Mouse (Mus musculus): ENCODE measurements around the gene Ell2. TPM values are rescaled to one million over a fixed set of nuclear protein-coding genes. Genes with fewer than 3 reads are reported as not detected.

Gene Ell2
- polyA plus RNA-seq, 1 experiment from 2014 or later: 3.9 TPM

- H3K4me1 ChIP-seq (replicated peaks): no peaks in the 10 kb centered on the region
- H3K27me3 ChIP-seq (ENCODE audit: insufficient read depth, poor library complexity, severe bottlenecking): no peaks in the 10 kb centered on the region
- H3K9me3 ChIP-seq: no peaks in the 10 kb centered on the region
- no peaks in the 10 kb centered on the region for H3K36me3 ChIP-seq
- no peak overlapping the region for H3K27ac ChIP-seq
- no peak overlapping the region for H3K4me3 ChIP-seq
- WGBS: 73% methylated on average over 6 of the region's 6 CpGs
- no peak for DNase-seq (ENCODE audit: low spot score)
These were observed 32.0 kb downstream of the Ell2 start for GRCm38 (mm10) chr13:75738536-75738935.

GRCm38 (mm10) chr13:75738957-75739356 lies 32.4 kb downstream of the Ell2 start:
- H3K4me3 ChIP-seq: no peak overlapping the region
- no peaks in the 10 kb centered on the region for H3K9me3 ChIP-seq
- no peaks in the 10 kb centered on the region for H3K36me3 ChIP-seq
- H3K4me1 ChIP-seq (replicated peaks): no peaks in the 10 kb centered on the region
- no peak for DNase-seq (ENCODE audit: low spot score)
- no peaks in the 10 kb centered on the region for H3K27me3 ChIP-seq (ENCODE audit: insufficient read depth, poor library complexity, severe bottlenecking)
- 89% methylated on average over 3 of the region's 3 CpGs for WGBS
- H3K27ac ChIP-seq: no peak overlapping the region

- H3K9me3 ChIP-seq: no peaks in the 10 kb centered on the region
- no peaks in the 10 kb centered on the region for H3K4me1 ChIP-seq (replicated peaks)
- no peak overlapping the region for H3K4me3 ChIP-seq
- H3K27ac ChIP-seq: no peak overlapping the region
- DNase-seq (ENCODE audit: low spot score): no peak
- H3K36me3 ChIP-seq: no peaks in the 10 kb centered on the region
- 83% methylated on average over 3 of the region's 3 CpGs for WGBS
- H3K27me3 ChIP-seq (ENCODE audit: insufficient read depth, poor library complexity, severe bottlenecking): no peaks in the 10 kb centered on the region
These were observed 33.5 kb downstream of the Ell2 start for GRCm38 (mm10) chr13:75740018-75740417.

- no peaks in the 10 kb centered on the region for H3K4me1 ChIP-seq (replicated peaks)
- DNase-seq (ENCODE audit: low spot score): no peak
- H3K27ac ChIP-seq: no peak overlapping the region
- H3K4me3 ChIP-seq: no peak overlapping the region
- WGBS: 93% methylated on average over 3 of the region's 3 CpGs
- no peaks in the 10 kb centered on the region for H3K9me3 ChIP-seq
- no peaks in the 10 kb centered on the region for H3K27me3 ChIP-seq (ENCODE audit: insufficient read depth, poor library complexity, severe bottlenecking)
- no peaks in the 10 kb centered on the region for H3K36me3 ChIP-seq
These were observed 34.6 kb downstream of the Ell2 start for GRCm38 (mm10) chr13:75741119-75741518.

GRCm38 (mm10) chr13:75741736-75742729 lies 35.5 kb downstream of the Ell2 start:
- Histone ChIP-seq H3K36me3 (no peaks in the 10 kb centered on the region), H3K27ac (no peak overlapping the region), H3K27me3 (ENCODE audit: insufficient read depth, poor library complexity, severe bottlenecking) (no peaks in the 10 kb centered on the region), H3K9me3 (no peaks in the 10 kb centered on the region), H3K4me1 (replicated peaks) (no peaks in the 10 kb centered on the region), H3K4me3 (no peak overlapping the region)
- WGBS: 89% methylated on average over 12 of the region's 12 CpGs
- DNase-seq (ENCODE audit: low spot score): no peak

GRCm38 (mm10) chr13:75742970-75743369 lies 36.4 kb downstream of the Ell2 start:
- H3K36me3 ChIP-seq: no peaks in the 10 kb centered on the region
- 94% methylated on average over 3 of the region's 3 CpGs for WGBS
- H3K4me1 ChIP-seq (replicated peaks): no peaks in the 10 kb centered on the region

GRCm38 (mm10) chr13:75744065-75744464 lies 37.5 kb downstream of the Ell2 start:
- no peak overlapping the region for H3K4me3 ChIP-seq
- H3K27me3 ChIP-seq (ENCODE audit: insufficient read depth, poor library complexity, severe bottlenecking): no peaks in the 10 kb centered on the region
- H3K36me3 ChIP-seq: no peaks in the 10 kb centered on the region
- no peak for DNase-seq (ENCODE audit: low spot score)
- 92% methylated on average over 4 of the region's 4 CpGs for WGBS
- H3K9me3 ChIP-seq: no peaks in the 10 kb centered on the region
- no peak overlapping the region for H3K27ac ChIP-seq
- no peaks in the 10 kb centered on the region for H3K4me1 ChIP-seq (replicated peaks)

More at GRCm38 (mm10) chr13:75742970-75743369, 36.4 kb downstream of the Ell2 start:
- no peak for DNase-seq (ENCODE audit: low spot score)
- Histone ChIP-seq H3K4me3 (no peak overlapping the region), H3K27me3 (ENCODE audit: insufficient read depth, poor library complexity, severe bottlenecking) (no peaks in the 10 kb centered on the region), H3K9me3 (no peaks in the 10 kb centered on the region), H3K27ac (no peak overlapping the region)

GRCm38 (mm10) chr13:75745328-75745727 lies 38.8 kb downstream of the Ell2 start:
- Histone ChIP-seq H3K4me1 (replicated peaks) (no peaks in the 10 kb centered on the region), H3K27ac (no peak overlapping the region), H3K27me3 (ENCODE audit: insufficient read depth, poor library complexity, severe bottlenecking) (no peaks in the 10 kb centered on the region), H3K36me3 (no peaks in the 10 kb centered on the region), H3K9me3 (no peaks in the 10 kb centered on the region), H3K4me3 (no peak overlapping the region)
- no peak for DNase-seq (ENCODE audit: low spot score)

- Histone ChIP-seq H3K4me3 (no peak overlapping the region), H3K27me3 (ENCODE audit: insufficient read depth, poor library complexity, severe bottlenecking) (no peaks in the 10 kb centered on the region), H3K9me3 (no peaks in the 10 kb centered on the region), H3K27ac (no peak overlapping the region), H3K36me3 (no peaks in the 10 kb centered on the region), H3K4me1 (replicated peaks) (no peaks in the 10 kb centered on the region)
- WGBS: 87% methylated on average over 3 of the region's 3 CpGs
- DNase-seq (ENCODE audit: low spot score): no peak
These were observed 40.7 kb downstream of the Ell2 start for GRCm38 (mm10) chr13:75747265-75747664.

- no peak for DNase-seq (ENCODE audit: low spot score)
- 93% methylated on average over 7 of the region's 7 CpGs for WGBS
These were observed 42.1 kb downstream of the Ell2 start for GRCm38 (mm10) chr13:75748685-75749084.

GRCm38 (mm10) chr13:75750785-75751184 lies 44.2 kb downstream of the Ell2 start:
- Histone ChIP-seq H3K27me3 (ENCODE audit: insufficient read depth, poor library complexity, severe bottlenecking) (no peaks in the 10 kb centered on the region), H3K9me3 (no peaks in the 10 kb centered on the region), H3K4me3 (no peak overlapping the region), H3K4me1 (replicated peaks) (no peaks in the 10 kb centered on the region), H3K36me3 (no peaks in the 10 kb centered on the region), H3K27ac (no peak overlapping the region)
- 64% methylated on average over 2 of the region's 2 CpGs for WGBS
- DNase-seq (ENCODE audit: low spot score): no peak

More at GRCm38 (mm10) chr13:75748685-75749084, 42.1 kb downstream of the Ell2 start:
- Histone ChIP-seq H3K27me3 (ENCODE audit: insufficient read depth, poor library complexity, severe bottlenecking) (no peaks in the 10 kb centered on the region), H3K9me3 (no peaks in the 10 kb centered on the region), H3K27ac (no peak overlapping the region), H3K4me3 (no peak overlapping the region), H3K36me3 (no peaks in the 10 kb centered on the region), H3K4me1 (replicated peaks) (no peaks in the 10 kb centered on the region)

- H3K9me3 ChIP-seq: no peaks in the 10 kb centered on the region
- H3K27ac ChIP-seq: no peak overlapping the region
- H3K36me3 ChIP-seq: no peaks in the 10 kb centered on the region
- no peaks in the 10 kb centered on the region; the same call in 1 of the 2 replicates for H3K4me1 ChIP-seq (replicated peaks)
- DNase-seq (ENCODE audit: low spot score): no peak
- no peak overlapping the region for H3K4me3 ChIP-seq
- no peaks in the 10 kb centered on the region for H3K27me3 ChIP-seq (ENCODE audit: insufficient read depth, poor library complexity, severe bottlenecking)
- WGBS: 94% methylated on average over 5 of the region's 5 CpGs
These were observed 45.8 kb downstream of the Ell2 start for GRCm38 (mm10) chr13:75752216-75752938.

- H3K36me3 ChIP-seq: no peaks in the 10 kb centered on the region
- 94% methylated on average over 5 of the region's 5 CpGs for WGBS
- no peak for DNase-seq (ENCODE audit: low spot score)
These were observed 47.8 kb downstream of the Ell2 start for GRCm38 (mm10) chr13:75754398-75754797.

More at GRCm38 (mm10) chr13:75754398-75754797, 47.8 kb downstream of the Ell2 start:
- no peak overlapping the region for H3K4me3 ChIP-seq
- no peaks in the 10 kb centered on the region for H3K27me3 ChIP-seq (ENCODE audit: insufficient read depth, poor library complexity, severe bottlenecking)
- no peak overlapping the region for H3K27ac ChIP-seq
- no peaks in the 10 kb centered on the region; the same call in 1 of the 2 replicates for H3K4me1 ChIP-seq (replicated peaks)
- H3K9me3 ChIP-seq: no peaks in the 10 kb centered on the region

All from hindbrain, embryonic 10.5 days (tissue).